Mouse (Mus musculus) E14TG2a.4 (cell line): ENCODE results near the gene Mael.
A peak's percentile ranks its signal among the peaks of the same experiment; 100 is the strongest.

Experiments used
- H3K27me3 ChIP-seq: 2 replicates; pipeline ENCODE4 v1.6.1; 2014; ENCODE audit warnings: low read length, control low read depth; ENCODE audit not compliant: insufficient read depth
- H3K36me3 ChIP-seq: 2 replicates; pipeline ENCODE4 v1.6.1; 2014; ENCODE audit warnings: low read length, control low read depth; ENCODE audit not compliant: insufficient read depth
- H3K4me1 ChIP-seq: replicated peaks from 2 replicates; pipeline ENCODE4 v1.6.1; 2014; ENCODE audit warnings: low read depth, low read length, control low read depth
- H3K4me3 ChIP-seq: replicated peaks from 2 replicates; pipeline ENCODE4 v1.5.1; 2014; ENCODE audit warnings: mild to moderate bottlenecking, low read length
- H3K9me3 ChIP-seq: 2 replicates; pipeline ENCODE4 v1.6.1; 2014; ENCODE audit warnings: low read length, control low read depth
- CTCF ChIP-seq: conservative IDR thresholded peaks from 2 replicates; pipeline ENCODE4 v1.5.1; 2014; ENCODE audit warnings: low read length
- NANOG ChIP-seq: IDR thresholded peaks from 2 replicates; pipeline ENCODE4 v1.6.1; 2014; ENCODE audit warnings: borderline replicate concordance, low read length, mixed read lengths
- POU5F1 ChIP-seq: IDR thresholded peaks from 2 replicates; pipeline ENCODE4 v1.6.1; 2014; ENCODE audit warnings: low read length, borderline replicate concordance

Gene Mael

GRCm38 (mm10) chr1:166255651-166256050 is 17.1 kb upstream of the Mael start:
- Histone ChIP-seq H3K9me3 (no peaks in the 10 kb centered on the region; the same call in 1 of the 2 replicates), H3K36me3 (no peaks in the 10 kb centered on the region), H3K4me1 (peaks cover 23% of the 10 kb centered on the region; the same call in 1 of the 2 replicates), H3K27me3 (peaks cover 84% of the 10 kb centered on the region), H3K4me3 (no peak overlapping the region)
- TF ChIP-seq POU5F1 (no peak), NANOG (no peak), CTCF (no peak)

DNA sequence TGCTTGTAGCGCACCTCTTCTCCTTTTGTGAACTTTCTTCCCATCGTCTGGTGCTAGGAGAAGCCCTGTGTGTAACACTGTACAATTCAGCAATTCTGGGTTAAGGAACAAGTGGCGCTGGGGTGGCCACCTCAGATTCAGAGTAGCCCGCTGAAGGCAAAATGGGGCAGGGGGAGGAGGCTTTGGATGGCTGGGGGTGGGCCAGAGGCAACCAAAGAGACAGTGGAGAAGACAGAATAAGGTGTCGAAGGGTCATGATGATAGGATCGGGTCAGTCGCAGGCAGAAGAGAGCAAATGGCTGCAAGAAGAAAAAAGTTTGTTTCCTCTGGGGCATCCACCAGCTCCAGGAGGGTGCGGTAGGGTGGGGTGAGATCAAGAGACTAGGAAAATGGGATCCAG is 16.5 kb upstream of the Mael start:
- H3K4me1 ChIP-seq: peaks cover 23% of the 10 kb centered on the region; the same call in 1 of the 2 replicates
- TF ChIP-seq POU5F1 (no peak), CTCF (no peak), NANOG (no peak)
- H3K9me3 ChIP-seq: no peaks in the 10 kb centered on the region; the same call in 1 of the 2 replicates
- H3K36me3 ChIP-seq: no peaks in the 10 kb centered on the region
- no peak overlapping the region for H3K4me3 ChIP-seq
- H3K27me3 ChIP-seq: peaks cover 82% of the 10 kb centered on the region

GRCm38 (mm10) chr1:166253898-166254894 is 15.6 kb upstream of the Mael start, which contains the start of gene Ildr2:
TSS of gene Ildr2 (plus strand) at chr1:166254139.
- Histone ChIP-seq H3K4me3 (peak within 1 kb of the TSS; percentile 72), H3K4me1 (peaks cover 23% of the 10 kb centered on the region; the same call in 1 of the 2 replicates), H3K27me3 (peaks cover 80% of the 10 kb centered on the region), H3K36me3 (no peaks in the 10 kb centered on the region), H3K9me3 (no peaks in the 10 kb centered on the region; the same call in 1 of the 2 replicates)
- TF ChIP-seq POU5F1 (no peak), CTCF (no peak), NANOG (no peak)

DNA sequence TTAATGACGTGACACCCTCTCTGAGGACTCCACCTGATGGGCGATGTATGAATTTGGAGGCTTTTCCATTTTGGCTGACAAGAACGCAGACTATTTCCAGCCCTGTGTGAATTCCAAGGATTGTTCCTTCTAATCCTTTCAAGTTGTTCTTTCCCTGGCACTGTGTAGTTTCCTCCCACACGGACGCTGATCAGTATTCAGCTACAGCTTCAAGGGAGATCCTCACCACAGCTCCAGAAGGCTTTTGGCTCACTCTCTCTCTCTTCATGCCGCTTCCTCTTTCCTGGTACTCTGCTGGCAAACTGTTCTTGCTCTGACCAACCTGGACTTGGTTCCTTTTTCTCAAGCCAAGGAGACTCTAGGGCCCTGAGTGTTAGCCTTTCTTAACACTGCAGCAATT is 5.7 kb upstream of the Mael start:
- Histone ChIP-seq H3K4me3 (no peak overlapping the region), H3K9me3 (no peaks in the 10 kb centered on the region), H3K27me3 (peaks cover 54% of the 10 kb centered on the region), H3K36me3 (no peaks in the 10 kb centered on the region), H3K4me1 (no peaks in the 10 kb centered on the region)
- TF ChIP-seq POU5F1 (no peak), CTCF (no peak), NANOG (no peak)

GRCm38 (mm10) chr1:166214181-166214580 is 24.4 kb downstream of the Mael start:
- TF ChIP-seq CTCF (no peak), POU5F1 (no peak), NANOG (no peak)
- H3K4me1 ChIP-seq: no peaks in the 10 kb centered on the region
- peaks cover 14% of the 10 kb centered on the region for H3K9me3 ChIP-seq
- H3K36me3 ChIP-seq: no peaks in the 10 kb centered on the region
- no peak overlapping the region for H3K4me3 ChIP-seq
- no peaks in the 10 kb centered on the region for H3K27me3 ChIP-seq

GRCm38 (mm10) chr1:166209371-166209770 is 29.2 kb downstream of the Mael start:
- Histone ChIP-seq H3K4me1 (no peaks in the 10 kb centered on the region), H3K27me3 (no peaks in the 10 kb centered on the region), H3K9me3 (peaks cover 30% of the 10 kb centered on the region), H3K4me3 (no peak overlapping the region), H3K36me3 (no peaks in the 10 kb centered on the region)
- TF ChIP-seq POU5F1 (no peak), CTCF (no peak), NANOG (no peak)

DNA sequence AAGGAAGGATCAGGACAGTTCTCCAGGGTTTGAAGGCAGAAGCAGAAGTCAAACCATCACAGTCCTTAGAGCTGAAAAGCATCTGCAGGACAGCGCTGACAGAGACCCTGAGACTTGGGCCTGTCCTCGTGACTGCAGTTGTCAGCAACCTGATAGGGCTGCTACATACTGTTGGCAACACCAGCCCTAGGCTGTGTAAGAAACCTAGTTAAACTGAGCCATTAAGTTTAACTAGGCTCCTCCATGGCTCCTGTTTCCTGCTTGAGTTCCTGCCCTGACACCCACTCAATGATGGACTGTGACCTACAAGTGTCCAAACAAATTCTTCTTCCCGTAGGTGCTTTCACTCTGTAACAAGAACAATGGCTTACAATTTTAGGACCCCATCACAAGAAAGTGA is 33.4 kb downstream of the Mael start:
- Histone ChIP-seq H3K36me3 (no peaks in the 10 kb centered on the region), H3K4me1 (peaks cover 4% of the 10 kb centered on the region; the same call in 1 of the 2 replicates), H3K9me3 (peaks cover 26% of the 10 kb centered on the region), H3K4me3 (no peak overlapping the region), H3K27me3 (no peaks in the 10 kb centered on the region)
- no peak for TF ChIP-seq CTCF
- TF ChIP-seq POU5F1: no peak
- TF ChIP-seq NANOG: no peak

GRCm38 (mm10) chr1:166204171-166204570 is 34.4 kb downstream of the Mael start:
- Histone ChIP-seq H3K36me3 (peaks cover 9% of the 10 kb centered on the region; the same call in 1 of the 2 replicates), H3K4me1 (peaks cover 4% of the 10 kb centered on the region; the same call in 1 of the 2 replicates), H3K9me3 (peaks cover 22% of the 10 kb centered on the region), H3K27me3 (no peaks in the 10 kb centered on the region), H3K4me3 (no peak overlapping the region)
- TF ChIP-seq NANOG (no peak), CTCF (no peak), POU5F1 (no peak)

DNA sequence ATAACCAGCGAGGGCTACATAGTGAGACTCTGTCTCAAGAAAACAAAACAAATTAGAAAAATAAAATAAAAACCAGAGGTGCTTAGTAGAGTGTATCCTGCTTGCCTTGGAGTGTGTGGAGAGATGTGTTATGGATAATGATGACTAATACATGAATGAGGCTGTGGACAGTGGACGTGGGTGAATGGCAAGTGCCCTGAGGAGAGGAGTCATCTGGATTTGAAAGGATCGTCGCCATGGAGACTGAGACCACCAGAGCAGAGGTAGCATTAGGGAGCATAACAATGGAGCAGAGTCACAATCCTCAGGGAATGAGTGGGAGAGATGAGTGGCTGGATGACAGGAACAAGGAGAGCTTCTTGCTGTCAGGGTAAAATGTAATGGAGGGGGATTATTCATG is 48.7 kb downstream of the Mael start:
- H3K27me3 ChIP-seq: no peaks in the 10 kb centered on the region; the same call in 1 of the 2 replicates
- peaks cover 5% of the 10 kb centered on the region; the same call in 1 of the 2 replicates for H3K4me1 ChIP-seq
- H3K4me3 ChIP-seq: no peak overlapping the region
- TF ChIP-seq POU5F1 (no peak), NANOG (no peak), CTCF (no peak)
- H3K36me3 ChIP-seq: no peaks in the 10 kb centered on the region
- peaks cover 13% of the 10 kb centered on the region for H3K9me3 ChIP-seq
